9 mouse cellular contexts compared by ENCODE assay signal in the genomic region with DNA sequence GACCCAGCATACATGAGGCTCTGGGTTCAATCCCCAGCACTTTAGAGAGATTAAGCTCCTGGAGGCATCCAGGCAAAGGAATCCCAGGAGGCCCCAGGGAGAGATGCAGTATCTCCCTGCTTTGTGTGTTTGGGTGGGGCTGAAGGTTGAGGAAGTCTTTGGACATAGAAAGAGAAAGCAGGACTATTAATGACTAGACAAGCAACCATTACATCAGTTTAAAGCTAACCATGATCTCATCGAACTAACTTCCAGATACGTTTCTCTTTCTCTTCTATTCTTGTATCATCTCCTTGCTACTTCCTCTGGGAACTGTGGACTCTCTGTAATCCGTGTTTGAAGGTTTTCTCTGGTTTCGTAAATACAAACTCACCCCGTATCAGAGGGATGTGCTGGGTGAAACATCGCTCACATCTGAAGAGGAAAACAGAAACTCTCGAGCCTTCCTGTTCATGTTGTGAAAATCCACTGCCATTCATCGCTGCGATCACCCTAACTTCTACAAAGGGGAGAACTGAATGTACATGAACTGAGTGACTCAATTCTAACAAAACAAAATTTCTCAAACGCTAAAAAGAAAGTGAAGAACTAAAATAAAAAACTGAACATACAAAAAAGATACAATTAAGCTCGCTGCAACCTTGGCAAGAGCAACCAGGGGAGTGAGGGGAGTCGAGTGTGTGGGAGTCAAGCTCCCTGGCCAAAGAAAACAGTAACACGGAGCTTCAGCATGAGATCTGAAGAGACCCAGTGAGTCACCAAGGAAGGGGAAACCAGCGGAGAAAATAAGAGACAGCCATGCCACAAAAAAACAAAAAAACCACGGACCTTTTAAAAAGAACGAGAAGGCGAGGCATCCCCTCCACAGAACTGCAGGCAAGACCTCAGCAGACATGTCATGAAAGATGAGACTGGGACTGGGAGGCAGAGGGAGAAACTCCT. TPM values are rescaled to one million over a fixed set of nuclear protein-coding genes. Genes with fewer than 3 reads are reported as not detected.
DNase-seq lines count a peak whose midpoint lies in the region; ATAC-seq lines count a peak whose summit lies in the region.
"Had no signal": no experiment of that assay in that cellular context is flagged by ENCODE, and none has a peak within 500 bp of the region (broad histone marks: within the 10 kb centered on the region; RNA-seq: fewer than 3 reads in every experiment).

No protein-coding gene starts in this region.

- intact Hi-C loops in heart, postnatal 10 days (cut with DNase I), result loop anchor here (2.0 kb wide), 1 partner anchor 20 kb away; no protein-coding TSS in a partner anchor

- no peak overlapping the region for H3K4me2 ChIP-seq in neural tube, embryonic 14.5 days (ENCODE audit: low read depth, low read length)

- H3K4me3 ChIP-seq in neural tube, embryonic 14.5 days (ENCODE audit: low read depth, low read length), result no peak overlapping the region
- H3K4me3 ChIP-seq in forebrain, embryonic 10.5 days, result no peak overlapping the region

- no peaks in the 10 kb centered on the region for H3K36me3 ChIP-seq in neural tube, embryonic 14.5 days (ENCODE audit: control insufficient read depth, insufficient read depth, low read length)
- H3K36me3 ChIP-seq in forebrain, embryonic 10.5 days (replicated peaks), result no peaks in the 10 kb centered on the region

- no peaks in the 10 kb centered on the region for H3K9me3 ChIP-seq in neural tube, embryonic 14.5 days (ENCODE audit: control insufficient read depth, low read length)
- no peaks in the 10 kb centered on the region for H3K9me3 ChIP-seq in forebrain, embryonic 10.5 days

- no peak for ATAC-seq in neural tube, embryonic 14.5 days (ENCODE audit: low read depth)

- DNase-seq in adrenal gland, adult (ENCODE audit: inconsistent age in 2 of 2, low spot score in 1 of 2), result peak; percentile 26 to 70
- no peak for DNase-seq in adrenal gland, postnatal 4 days (ENCODE audit: low spot score in 2 of 2)
- no peak for DNase-seq in neural tube, embryonic 10.5 days (ENCODE audit: extremely low spot score, low spot score)
- DNase-seq in heart, postnatal 10 days, result peak; percentile 38 to 62
- no peak for DNase-seq in forebrain, embryonic 10.5 days (ENCODE audit: extremely low spot score, low spot score)
- no peak for DNase-seq in spleen, postnatal 14 days (ENCODE audit: low spot score in 2 of 2)
- no peak for DNase-seq in right cerebral cortex, adult 2 months (ENCODE audit: low spot score in 2 of 2)
- DNase-seq: lung, adult 18-20 months had no signal

- H3K27me3 ChIP-seq in neural tube, embryonic 14.5 days (ENCODE audit: control insufficient read depth, insufficient read depth, low read length), result no peaks in the 10 kb centered on the region
- H3K27me3 ChIP-seq in forebrain, embryonic 10.5 days (ENCODE audit: poor library complexity, severe bottlenecking), result peaks cover 16% of the 10 kb centered on the region

- H3K4me1 ChIP-seq in neural tube, embryonic 14.5 days (ENCODE audit: control insufficient read depth, insufficient read depth, low read length), result no peaks in the 10 kb centered on the region
- peaks cover 24% of the 10 kb centered on the region for H3K4me1 ChIP-seq in forebrain, embryonic 10.5 days

- 71% methylated on average over 17 of the region's 17 CpGs for WGBS in neural tube, embryonic 14.5 days
- WGBS in forebrain, embryonic 10.5 days, result 70% methylated on average over 17 of the region's 17 CpGs

- H3K9ac ChIP-seq in neural tube, embryonic 14.5 days (replicated peaks; ENCODE audit: low read depth, low read length), result no peak overlapping the region

- H3K27ac ChIP-seq in neural tube, embryonic 14.5 days (ENCODE audit: low read depth, low read length), result 0 out of 2 replicates have a peak overlapping the region, but pooled peaks have one; percentile 3
- no peak overlapping the region for H3K27ac ChIP-seq in forebrain, embryonic 10.5 days

RNA-seq across cellular contexts. Expression of a gene that starts 48.4 kb away (rescaled TPM):
- 10 to 100 TPM; 25.5 to 45.0 TPM for total RNA-seq in adrenal gland, postnatal 4 days (2021)
- polyA plus RNA-seq in neural tube, embryonic 14.5 days (2014; fragmentation: Nextera tagmentation; extraction: Ambion mirVana), result 4.1 and 6.7 TPM in 2 replicates
- 1 to 10 TPM; 9.8 TPM for total RNA-seq in heart, postnatal 10 days (2021)
- 19.7 TPM in 2 replicates for polyA plus RNA-seq in forebrain, embryonic 10.5 days (2016; fragmentation: Nextera tagmentation; extraction: Ambion mirVana)

Comparison
In these comparisons a context has a peak if more than half of its experiments do, and no peak if none do; other contexts are left out.
1. DNase-seq: peak in adrenal gland, adult (2 of 2) and heart, postnatal 10 days (2 of 2); none in adrenal gland, postnatal 4 days (0 of 2), neural tube, embryonic 10.5 days (single experiment), forebrain, embryonic 10.5 days (single experiment), spleen, postnatal 14 days (0 of 2) and right cerebral cortex, adult 2 months (0 of 2).